Mouse (Mus musculus) heart, postnatal 10 days (tissue): ENCODE results near the gene Gucy1b1. TPM values are rescaled to one million over a fixed set of nuclear protein-coding genes. Genes with fewer than 3 reads are reported as not detected.

Source experiments
- DNase-seq, 2 experiments: peaks; one replicate each; pipeline ENCODE4 v3.0.0; 2021
- intact Hi-C: fragments of 180-260 bp; cut with DNase I; formaldehyde crosslinking; loops from one replicate; pipeline ENCODE4 v1.15.1; 2025
- total RNA-seq, 2 experiments: library from RNA; stranded (reverse); gene quantifications; 2 replicates each; pipeline ENCODE4 v1.2.3; 2021

The Gucy1b1 gene
- total RNA-seq, 2 experiments from 2014 or later, result 22.2 to 29.1 TPM

DNA sequence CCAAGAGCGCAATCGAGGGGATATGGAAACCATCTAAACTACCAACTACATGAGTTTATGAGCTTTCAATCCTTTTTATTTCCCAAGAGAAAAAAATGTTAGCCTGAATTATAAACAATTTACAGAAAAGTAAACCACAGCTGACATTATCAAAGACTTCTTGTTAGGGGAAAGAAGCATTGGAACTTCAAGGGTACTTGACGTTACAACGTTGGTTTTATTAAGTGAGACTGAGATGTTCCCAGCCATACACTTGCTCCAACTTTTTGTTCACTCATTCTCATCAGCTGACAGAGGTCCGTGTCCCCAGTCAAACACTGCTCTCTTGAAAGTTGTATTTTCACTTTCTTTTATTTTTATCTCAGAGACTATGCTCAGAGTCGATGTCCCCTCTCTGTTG lies 30.8 kb downstream of the Gucy1b1 start:
- intact Hi-C loops, result no loop called here

GRCm38 (mm10) chr3:82036262-82037044 lies 38.0 kb downstream of the Gucy1b1 start:
- intact Hi-C loops, result no loop called here
- DNase-seq, result no peak

More for the DNA sequence above, 30.8 kb downstream of the Gucy1b1 start:
- DNase-seq, result no peak

- intact Hi-C loops, result no loop called here
Measured at GRCm38 (mm10) chr3:82030008-82030748, 44.3 kb downstream of the Gucy1b1 start.

GRCm38 (mm10) chr3:82029229-82029628 lies 45.3 kb downstream of the Gucy1b1 start:
- peak; percentile 41 to 60 for DNase-seq
- intact Hi-C loops, result loop anchor here (2.0 to 5.0 kb wide), 2 partner anchors 32 to 97 kb away; partner anchors contain the start of gene Ctso

More at GRCm38 (mm10) chr3:82030008-82030748, 44.3 kb downstream of the Gucy1b1 start:
- no peak for DNase-seq

DNA sequence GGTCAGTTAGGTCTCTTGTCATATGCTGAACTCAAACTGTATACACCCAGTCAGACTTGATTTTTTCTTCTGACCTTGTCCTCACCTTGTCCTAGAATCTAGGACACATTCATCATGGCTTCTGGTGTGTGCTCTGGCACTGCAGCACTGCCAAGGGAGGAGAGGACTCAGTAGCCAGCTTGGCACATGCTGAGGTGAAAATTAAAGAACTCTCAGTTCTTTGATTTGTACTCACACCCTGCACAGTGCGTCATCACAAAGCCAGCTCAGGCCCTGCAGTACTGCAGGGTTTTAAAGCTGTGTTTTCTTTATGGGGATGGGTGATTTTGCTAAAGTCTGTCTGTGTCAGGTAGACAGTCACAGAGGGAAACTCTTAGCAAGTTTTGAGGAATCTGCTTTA lies 47.2 kb downstream of the Gucy1b1 start:
- intact Hi-C loops, result loop anchor here (5.0 kb wide), 1 partner anchor 95 kb away; the partner anchor contains the start of gene Ctso
- DNase-seq, result no peak

- intact Hi-C loops, result no loop called here
- DNase-seq, result no peak
Measured at GRCm38 (mm10) chr3:82023065-82023464, 51.4 kb downstream of the Gucy1b1 start.

- DNase-seq, result no peak
- intact Hi-C loops, result no loop called here
Measured at GRCm38 (mm10) chr3:82022421-82022920, 52.0 kb downstream of the Gucy1b1 start.

- intact Hi-C loops, result no loop called here
- DNase-seq, result no peak
Measured at GRCm38 (mm10) chr3:82014148-82014703, 60.3 kb downstream of the Gucy1b1 start.

GRCm38 (mm10) chr3:82007002-82007401 lies 67.5 kb downstream of the Gucy1b1 start:
- no peak for DNase-seq
- intact Hi-C loops, result no loop called here

- peak; percentile 32 to 54 for DNase-seq
- intact Hi-C loops, result loop anchor here (2.0 to 5.0 kb wide), 3 partner anchors 33 to 861 kb away; no protein-coding TSS in a partner anchor
Measured at GRCm38 (mm10) chr3:81995988-81996387, 78.5 kb downstream of the Gucy1b1 start.

DNA sequence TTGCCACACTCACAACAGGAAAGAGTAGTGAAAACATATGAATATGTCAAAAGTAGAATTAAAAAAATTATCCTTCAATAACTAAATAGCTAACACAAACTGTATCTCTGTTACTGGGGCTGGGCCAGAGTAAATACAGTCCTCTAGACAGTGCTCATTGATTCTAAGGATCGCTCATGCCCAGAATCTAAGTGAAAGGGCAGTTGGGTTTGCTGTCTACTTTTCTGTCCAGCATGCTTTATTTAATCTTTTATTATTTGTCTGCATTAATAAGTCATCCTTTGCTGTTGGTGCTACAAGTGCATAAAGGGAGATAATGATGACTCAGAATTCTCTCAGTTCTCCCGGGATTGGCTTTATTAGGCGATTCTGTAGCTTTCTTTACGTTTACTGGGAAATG lies 79.1 kb downstream of the Gucy1b1 start:
- intact Hi-C loops, result loop anchor here (5.0 kb wide), 2 partner anchors 357 to 862 kb away; no protein-coding TSS in a partner anchor
- DNase-seq, result no peak

DNA sequence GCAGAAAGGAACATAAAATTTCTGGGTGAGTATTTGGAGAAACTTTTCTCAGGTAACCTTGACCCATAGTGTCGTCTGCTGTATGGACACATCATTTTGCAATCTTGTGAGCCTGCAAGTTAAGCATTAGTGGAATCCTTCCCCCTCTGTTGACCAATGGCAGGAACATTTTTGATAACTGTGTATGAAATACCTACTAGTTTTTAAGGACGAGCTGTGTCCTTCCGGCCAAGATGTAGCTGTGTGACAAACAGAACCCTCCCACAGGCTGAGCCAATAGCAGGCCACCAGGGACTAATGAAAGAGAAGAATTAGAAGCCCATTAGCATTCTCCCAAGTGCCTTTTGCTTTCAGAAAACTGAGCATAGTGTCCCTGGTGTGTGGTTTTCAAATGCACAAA lies 84.0 kb downstream of the Gucy1b1 start:
- no peak for DNase-seq
- intact Hi-C loops, result no loop called here

GRCm38 (mm10) chr3:81989692-81990141 lies 84.8 kb downstream of the Gucy1b1 start:
- intact Hi-C loops, result no loop called here

GRCm38 (mm10) chr3:81987628-81988027 lies 86.9 kb downstream of the Gucy1b1 start:
- no peak for DNase-seq
- intact Hi-C loops, result no loop called here

More at GRCm38 (mm10) chr3:81989692-81990141, 84.8 kb downstream of the Gucy1b1 start:
- peak; percentile 6 to 7 for DNase-seq

DNA sequence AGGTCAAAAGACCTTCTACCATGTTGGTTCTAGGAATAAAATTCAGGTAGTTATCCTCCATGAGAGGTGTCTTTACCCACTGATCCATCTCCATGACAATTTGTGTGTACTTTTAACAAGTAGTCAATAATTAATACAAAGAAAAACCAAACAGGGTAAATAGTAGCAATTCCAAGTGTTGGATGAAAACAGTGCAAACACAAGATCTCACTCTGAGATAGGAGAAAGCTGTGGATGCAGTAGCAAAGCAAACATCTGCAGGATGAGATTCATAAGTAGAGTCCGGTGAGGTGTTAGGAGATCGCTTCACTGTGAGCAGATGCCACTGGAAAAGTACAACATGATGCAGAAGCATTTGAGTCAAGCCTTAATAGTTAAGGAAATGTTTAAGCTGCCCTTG lies 88.4 kb downstream of the Gucy1b1 start:
- intact Hi-C loops, result no loop called here
- no peak for DNase-seq

- DNase-seq, result no peak
- intact Hi-C loops, result no loop called here
Measured at GRCm38 (mm10) chr3:81985100-81985499, 89.4 kb downstream of the Gucy1b1 start.

DNA sequence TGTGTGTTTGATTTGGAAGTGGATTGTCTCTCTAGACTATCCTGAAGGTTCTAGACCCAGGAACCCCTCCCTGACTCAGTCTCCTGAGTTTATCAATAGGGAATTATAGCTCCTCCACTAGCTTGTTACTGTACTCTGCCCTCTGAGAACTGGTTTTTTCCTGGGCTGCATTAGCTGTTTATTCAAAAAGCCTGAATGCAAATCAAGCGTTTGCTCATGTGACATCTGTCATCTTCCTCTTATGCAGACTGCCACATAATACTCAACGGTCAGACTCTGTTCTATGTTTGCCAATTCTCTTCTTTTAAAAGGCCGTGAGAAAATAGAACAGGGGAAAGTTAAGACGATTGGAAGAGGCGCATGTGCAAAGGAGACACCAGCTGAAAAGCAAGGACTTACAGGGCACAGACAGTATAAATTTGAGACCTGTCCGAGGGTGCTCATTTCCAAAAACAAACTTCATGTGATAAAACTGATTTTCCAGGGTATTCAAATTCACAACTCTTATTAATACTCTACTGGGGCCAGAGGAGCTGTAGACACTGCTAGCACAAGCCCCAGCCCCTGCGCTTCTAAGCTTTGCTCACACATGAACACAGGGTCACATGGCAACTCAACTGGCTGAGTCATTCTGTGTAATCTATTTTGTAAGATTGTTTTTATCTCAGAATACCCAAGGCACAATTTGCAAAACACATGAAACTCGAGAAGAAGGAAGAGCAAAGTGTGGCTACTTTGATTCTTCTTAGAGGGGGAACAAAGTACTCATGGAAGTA lies 91.2 kb downstream of the Gucy1b1 start:
- intact Hi-C loops, result no loop called here
- no peak for DNase-seq
